Mouse (Mus musculus) stomach, embryonic 15.5 days (tissue): ENCODE data around the gene Atp1a1. TPM values are rescaled to one million over a fixed set of nuclear protein-coding genes. Genes with fewer than 3 reads are reported as not detected.

Experiments
- ATAC-seq: fragments of 200-750 bp; cut with Nextera tagmentation; 2 replicates; pipeline ENCODE4 v1.8.0; 2017; ENCODE audit warnings: low read depth, moderate number of reproducible peaks, moderate TSS enrichment; ENCODE audit not compliant: insufficient read depth, low FRiP score
- H3K27ac ChIP-seq: fragments of 300-500 bp; sonication (generic); 2 replicates; pipeline ENCODE4 v1.5.1; 2015; ENCODE audit warnings: mild to moderate bottlenecking, inconsistent platforms
- H3K27me3 ChIP-seq: fragments of 300-500 bp; sonication (generic); replicated peaks from 2 replicates; pipeline ENCODE4 v1.6.1; 2015; ENCODE audit warnings: inconsistent platforms
- H3K36me3 ChIP-seq: fragments of 300-500 bp; sonication (generic); 2 replicates; pipeline ENCODE4 v1.6.1; 2015; ENCODE audit warnings: inconsistent platforms
- H3K4me1 ChIP-seq: fragments of 300-500 bp; sonication (generic); 2 replicates; pipeline ENCODE4 v1.6.1; 2015; ENCODE audit warnings: inconsistent platforms
- H3K4me2 ChIP-seq: fragments of 300-500 bp; sonication (generic); 2 replicates; pipeline ENCODE4 v1.6.1; 2015; ENCODE audit warnings: mild to moderate bottlenecking, inconsistent platforms
- H3K4me3 ChIP-seq: fragments of 300-500 bp; sonication (generic); replicated peaks from 2 replicates; pipeline ENCODE4 v1.5.1; 2015; ENCODE audit warnings: inconsistent platforms
- H3K9ac ChIP-seq: fragments of 300-500 bp; sonication (generic); 2 replicates; pipeline ENCODE4 v1.6.1; 2015; ENCODE audit warnings: inconsistent platforms
- H3K9me3 ChIP-seq: fragments of 300-500 bp; sonication (generic); 2 replicates; pipeline ENCODE4 v1.6.1; 2016; ENCODE audit warnings: inconsistent platforms
- WGBS: fragments of 180-500 bp; shearing (Covaris S2); methylation state at CpG from one replicate; pipeline ENCODE4 v1.1.7; 2015; 5-methylcytosine and 5-hydroxymethylcytosine counted together
- polyA plus RNA-seq: library from polyadenylated mRNA; unstranded; fragments of >200 nt; fragmentation: Nextera tagmentation; extraction: Ambion mirVana; gene quantifications from 2 replicates; pipeline ENCODE4 v1.2.1, GENCODE M21; 2015

Atp1a1 gene
- polyA plus RNA-seq, 1 experiment from 2014 or later: 142 TPM

DNA sequence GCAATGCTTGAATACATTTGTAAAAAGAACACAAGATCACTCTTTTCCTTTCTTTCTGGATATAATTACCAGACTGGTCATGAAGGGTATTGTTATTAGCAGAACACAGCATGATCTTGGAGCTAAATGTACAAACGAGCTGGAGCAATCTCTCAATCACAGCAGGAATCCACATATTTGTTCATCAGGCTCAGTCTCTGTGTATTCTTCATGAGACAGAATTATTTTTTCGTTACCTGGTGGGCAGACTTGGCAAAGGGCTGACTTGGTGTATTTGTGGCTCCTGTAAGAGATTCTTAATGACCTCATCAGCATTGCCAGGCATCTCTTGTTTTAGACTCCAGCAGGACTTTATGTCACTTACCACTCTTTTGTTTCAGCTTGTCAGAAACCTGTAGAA is 31.6 kb upstream of the Atp1a1 start:
- Histone ChIP-seq H3K27me3 (no peaks in the 10 kb centered on the region), H3K4me3 (no peak overlapping the region), H3K36me3 (no peaks in the 10 kb centered on the region), H3K9ac (no peak overlapping the region), H3K4me1 (no peaks in the 10 kb centered on the region), H3K27ac (no peak overlapping the region), H3K4me2 (no peak overlapping the region), H3K9me3 (no peaks in the 10 kb centered on the region)
- 64% methylated on average over 2 of the region's 2 CpGs for WGBS
- ATAC-seq: no peak

DNA sequence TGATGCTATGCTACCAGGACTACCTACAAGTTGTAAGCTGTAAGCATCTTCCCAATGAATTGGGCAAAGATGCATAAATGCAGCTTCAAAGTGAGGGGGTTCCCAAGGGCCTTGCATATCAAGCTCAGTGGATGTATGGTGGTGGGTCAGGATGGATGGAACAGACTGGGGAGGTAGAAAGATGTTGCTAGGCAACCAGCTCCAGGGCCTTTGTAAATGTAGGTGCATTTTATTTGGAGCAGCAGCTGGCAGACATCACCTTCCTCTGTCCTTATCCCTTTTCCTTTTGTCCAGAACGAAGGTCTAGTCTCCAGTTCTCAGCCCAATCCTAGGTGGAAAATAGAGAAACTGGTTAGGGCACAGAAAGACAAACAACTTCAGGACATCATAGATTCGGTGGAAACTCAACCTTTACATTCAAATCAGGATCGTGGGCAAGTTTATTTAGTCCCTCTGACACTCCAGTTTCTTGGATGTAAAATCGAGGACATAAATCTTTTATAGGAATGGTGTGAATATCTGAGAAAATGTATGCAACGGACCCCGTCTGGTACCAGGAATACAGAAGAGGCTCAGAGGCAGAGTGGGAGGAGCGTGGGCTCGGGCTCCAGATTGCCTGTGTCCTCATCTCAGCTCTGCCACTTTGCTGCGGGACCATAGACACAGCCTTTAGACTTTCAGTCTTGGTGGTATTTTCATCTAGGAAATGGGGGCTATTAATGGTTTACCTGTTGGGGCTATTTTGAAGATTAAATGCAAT is 29.8 kb upstream of the Atp1a1 start:
- Histone ChIP-seq H3K27me3 (no peaks in the 10 kb centered on the region), H3K9ac (no peak overlapping the region), H3K4me3 (no peak overlapping the region), H3K4me1 (no peaks in the 10 kb centered on the region), H3K4me2 (no peak overlapping the region), H3K36me3 (no peaks in the 10 kb centered on the region), H3K9me3 (no peaks in the 10 kb centered on the region), H3K27ac (no peak overlapping the region)
- ATAC-seq: no peak
- 74% methylated on average over 9 of the region's 9 CpGs for WGBS

DNA sequence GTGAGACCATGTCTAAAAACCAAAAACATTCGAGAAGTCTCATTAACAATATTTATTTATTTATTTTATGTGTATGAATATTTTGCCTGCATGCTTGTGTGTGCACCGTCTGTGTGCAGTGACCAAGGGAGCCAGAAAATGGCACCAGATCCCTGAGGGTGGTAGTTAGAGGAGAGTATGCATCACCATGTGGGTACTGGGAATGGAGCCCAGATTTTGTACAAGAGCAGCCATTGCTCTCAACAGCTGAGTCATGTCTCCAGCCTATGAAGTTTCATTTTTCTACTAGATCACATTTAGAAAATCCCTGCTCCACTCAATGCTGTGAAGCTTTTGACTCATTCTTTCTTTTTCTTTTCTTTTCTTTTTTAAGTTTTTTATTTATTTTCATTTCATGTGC is 23.8 kb upstream of the Atp1a1 start:
- WGBS: 72% methylated on average over 2 of the region's 2 CpGs
- no peaks in the 10 kb centered on the region for H3K36me3 ChIP-seq
- H3K27me3 ChIP-seq: no peaks in the 10 kb centered on the region
- no peak overlapping the region for H3K4me3 ChIP-seq
- no peak overlapping the region for H3K27ac ChIP-seq
- no peak for ATAC-seq
- H3K4me1 ChIP-seq: no peaks in the 10 kb centered on the region
- H3K9me3 ChIP-seq: 0 out of 2 replicates have a peak, but pooled peaks cover 3% of the 10 kb centered on the region
- H3K4me2 ChIP-seq: no peak overlapping the region
- H3K9ac ChIP-seq: no peak overlapping the region

DNA sequence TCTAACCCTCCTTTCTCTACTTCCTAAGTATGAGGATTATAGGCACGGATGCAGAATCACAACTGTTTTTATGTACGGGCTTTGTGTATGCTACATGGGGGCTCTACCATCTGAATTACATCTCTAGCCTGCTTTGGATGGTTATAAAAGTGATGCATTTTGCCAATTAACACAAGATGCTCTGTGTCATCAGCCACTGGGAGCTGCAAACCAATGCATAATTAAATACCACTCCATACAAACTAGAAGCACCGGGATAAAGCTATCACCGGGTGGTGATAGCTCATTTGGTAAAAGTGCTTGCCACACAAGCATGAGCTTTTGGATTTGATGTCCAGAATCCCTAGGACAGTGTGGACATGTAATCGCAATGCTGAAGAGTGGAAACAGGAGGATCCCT is 19.8 kb upstream of the Atp1a1 start:
- Histone ChIP-seq H3K4me2 (no peak overlapping the region), H3K4me1 (no peaks in the 10 kb centered on the region), H3K27ac (no peak overlapping the region), H3K4me3 (no peak overlapping the region), H3K27me3 (no peaks in the 10 kb centered on the region), H3K9me3 (0 out of 2 replicates have a peak, but pooled peaks cover 3% of the 10 kb centered on the region), H3K36me3 (no peaks in the 10 kb centered on the region), H3K9ac (no peak overlapping the region)
- ATAC-seq: no peak
- 88% methylated on average over 5 of the region's 5 CpGs for WGBS

DNA sequence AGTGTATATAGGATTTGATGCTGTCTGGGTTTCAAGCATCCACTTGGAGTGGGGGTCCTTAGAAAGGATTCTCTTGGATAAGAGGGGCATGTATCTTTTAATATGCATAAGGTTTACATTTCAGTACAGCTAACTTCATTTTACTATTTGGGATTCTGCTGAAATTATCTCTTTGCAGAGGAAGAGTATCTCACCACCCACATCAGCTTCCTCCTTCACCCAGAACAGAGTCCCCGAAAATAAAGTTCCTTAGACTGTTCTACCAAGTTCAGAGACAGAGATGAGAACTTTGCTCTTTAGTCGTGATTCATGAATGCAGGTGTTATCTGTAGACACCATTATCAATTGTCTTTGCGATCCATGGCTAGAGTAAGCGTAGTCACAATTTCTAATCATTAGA is 14.5 kb upstream of the Atp1a1 start:
- Histone ChIP-seq H3K9ac (no peak overlapping the region), H3K9me3 (no peaks in the 10 kb centered on the region), H3K27ac (no peak overlapping the region), H3K4me1 (no peaks in the 10 kb centered on the region), H3K4me2 (no peak overlapping the region), H3K36me3 (no peaks in the 10 kb centered on the region), H3K4me3 (no peak overlapping the region), H3K27me3 (no peaks in the 10 kb centered on the region)
- ATAC-seq: no peak
- 87% methylated on average over 4 of the region's 4 CpGs for WGBS

DNA sequence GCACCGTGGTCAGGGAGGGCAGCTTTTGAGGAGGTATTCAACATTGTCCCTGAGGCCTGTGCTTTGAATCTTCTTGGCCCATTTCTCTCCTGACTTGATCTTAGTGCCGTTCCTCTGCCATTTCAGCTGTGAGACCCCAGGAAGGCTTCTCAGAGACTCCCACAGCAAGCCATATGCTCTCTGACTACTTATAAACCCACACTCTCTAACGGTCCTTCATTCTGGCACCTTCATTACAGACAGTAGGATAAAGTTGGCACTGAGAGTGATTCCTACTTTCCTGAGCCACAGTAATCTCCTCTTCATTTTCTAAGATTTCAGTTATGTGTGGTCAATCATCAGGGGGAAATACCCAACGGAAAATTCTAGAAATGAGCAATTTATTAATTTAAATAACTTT is 14.0 kb upstream of the Atp1a1 start:
- H3K27ac ChIP-seq: no peak overlapping the region
- H3K36me3 ChIP-seq: no peaks in the 10 kb centered on the region
- 84% methylated on average over 4 of the region's 4 CpGs for WGBS
- ATAC-seq: no peak
- H3K9me3 ChIP-seq: no peaks in the 10 kb centered on the region
- no peaks in the 10 kb centered on the region for H3K4me1 ChIP-seq
- H3K4me3 ChIP-seq: no peak overlapping the region
- H3K9ac ChIP-seq: no peak overlapping the region
- no peaks in the 10 kb centered on the region for H3K27me3 ChIP-seq
- H3K4me2 ChIP-seq: no peak overlapping the region

DNA sequence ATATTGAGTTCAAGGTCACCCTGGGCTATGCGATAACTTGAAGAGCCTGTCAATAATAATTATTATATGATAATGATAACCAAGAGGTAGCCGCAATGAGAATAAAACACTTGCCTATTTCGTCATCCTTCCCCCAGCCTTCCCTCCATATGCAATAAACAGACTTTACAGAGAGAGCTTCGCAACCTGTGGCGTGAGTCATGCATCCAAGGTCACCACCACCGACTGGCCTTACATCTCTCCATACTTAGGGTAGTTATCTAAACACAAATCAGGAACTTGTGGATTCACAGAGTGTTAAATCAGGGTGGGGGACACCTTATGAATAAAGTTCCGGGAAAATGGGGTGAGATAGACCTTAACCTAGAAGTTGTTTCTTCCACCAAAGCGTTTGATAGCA is 13.0 kb upstream of the Atp1a1 start:
- Histone ChIP-seq H3K4me1 (peaks cover under 1% of the 10 kb centered on the region; the same call in 1 of the 2 replicates), H3K36me3 (no peaks in the 10 kb centered on the region), H3K4me3 (no peak overlapping the region), H3K9ac (no peak overlapping the region), H3K27me3 (no peaks in the 10 kb centered on the region), H3K27ac (no peak overlapping the region), H3K4me2 (no peak overlapping the region), H3K9me3 (no peaks in the 10 kb centered on the region)
- WGBS: 76% methylated on average over 8 of the region's 8 CpGs
- ATAC-seq: no peak

DNA sequence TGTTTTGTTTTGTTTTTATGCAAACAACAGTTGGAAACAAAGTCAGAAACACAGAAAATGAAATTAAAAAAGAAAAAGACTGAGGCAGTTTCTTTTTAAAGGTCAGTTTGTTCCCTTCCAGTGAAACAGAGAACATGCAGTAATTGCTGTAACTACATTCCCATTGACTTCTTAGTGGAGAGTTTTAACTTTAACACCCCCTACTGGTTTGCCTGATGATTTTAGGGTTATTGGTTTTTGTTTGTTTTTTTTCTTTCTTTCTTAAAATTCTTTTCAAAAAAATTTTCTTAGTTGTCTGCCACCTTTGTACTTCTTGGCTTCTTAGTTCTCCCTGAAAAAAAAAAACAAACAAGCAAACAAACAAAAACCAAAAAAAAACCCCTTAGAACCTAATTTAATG is 12.5 kb upstream of the Atp1a1 start:
- Histone ChIP-seq H3K9ac (no peak overlapping the region), H3K9me3 (no peaks in the 10 kb centered on the region), H3K4me3 (no peak overlapping the region), H3K36me3 (no peaks in the 10 kb centered on the region), H3K27me3 (no peaks in the 10 kb centered on the region), H3K4me1 (peaks cover 5% of the 10 kb centered on the region), H3K27ac (no peak overlapping the region), H3K4me2 (no peak overlapping the region)
- ATAC-seq: no peak

DNA sequence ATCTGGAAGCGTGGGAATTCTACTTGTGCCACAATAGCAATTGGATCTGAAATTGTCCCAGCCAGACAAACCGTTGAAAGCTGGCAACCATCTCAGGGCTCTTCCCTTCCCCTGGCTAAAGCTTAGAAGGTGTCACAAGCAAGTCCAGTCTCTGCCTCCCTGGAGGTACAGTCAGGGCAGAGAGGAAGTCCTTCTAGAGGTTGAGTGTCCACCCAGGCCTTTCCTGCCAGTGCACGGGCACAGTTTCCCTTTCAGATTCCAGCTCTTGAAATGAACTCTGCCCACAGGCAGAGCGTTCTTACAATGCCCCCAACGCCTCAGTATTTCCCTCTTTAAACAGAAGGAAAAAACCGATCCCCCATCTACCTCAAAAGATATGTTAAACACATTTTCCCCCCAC is 11.4 kb upstream of the Atp1a1 start:
- Histone ChIP-seq H3K27me3 (no peaks in the 10 kb centered on the region), H3K4me1 (peaks cover 6% of the 10 kb centered on the region), H3K36me3 (no peaks in the 10 kb centered on the region), H3K4me2 (no peak overlapping the region), H3K27ac (no peak overlapping the region), H3K4me3 (no peak overlapping the region), H3K9ac (no peak overlapping the region), H3K9me3 (no peaks in the 10 kb centered on the region)
- 73% methylated on average over 6 of the region's 6 CpGs for WGBS
- no peak for ATAC-seq

DNA sequence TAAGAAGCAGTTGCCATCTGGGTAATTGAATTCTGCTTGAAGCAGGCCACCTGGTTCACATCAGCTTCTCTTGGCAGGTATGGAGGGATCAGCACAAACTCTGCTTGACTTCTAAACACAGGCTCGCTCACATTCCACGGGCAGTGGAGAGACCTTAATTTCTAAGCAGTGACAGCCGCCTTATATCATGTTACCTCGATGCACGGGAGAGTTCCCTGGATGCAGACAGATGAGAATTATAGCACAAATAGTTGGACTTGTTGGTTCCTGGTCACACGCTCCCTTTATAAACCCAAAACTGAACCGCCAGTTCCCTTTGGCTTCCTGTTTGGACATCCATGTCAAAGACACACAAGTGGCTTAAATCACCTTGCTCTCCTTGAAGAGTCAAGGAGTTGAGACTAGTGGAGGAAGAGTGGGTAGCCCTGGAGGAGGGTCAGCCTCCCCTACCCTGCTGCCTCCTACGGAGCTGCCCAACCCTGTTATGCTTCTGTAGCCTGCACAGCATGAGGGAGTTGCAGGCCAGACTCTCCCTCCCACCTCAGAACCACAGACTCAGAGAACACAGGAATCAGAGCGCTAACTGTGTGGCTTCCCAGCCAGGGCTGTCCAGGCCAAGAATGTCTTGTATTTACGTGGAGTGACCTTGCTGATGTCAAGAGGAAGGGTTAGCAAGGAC is 7.5 kb upstream of the Atp1a1 start:
- WGBS: 31% methylated on average over 10 of the region's 10 CpGs
- H3K27ac ChIP-seq: peak overlapping the region; percentile 4; the same call in 1 of the 2 replicates

DNA sequence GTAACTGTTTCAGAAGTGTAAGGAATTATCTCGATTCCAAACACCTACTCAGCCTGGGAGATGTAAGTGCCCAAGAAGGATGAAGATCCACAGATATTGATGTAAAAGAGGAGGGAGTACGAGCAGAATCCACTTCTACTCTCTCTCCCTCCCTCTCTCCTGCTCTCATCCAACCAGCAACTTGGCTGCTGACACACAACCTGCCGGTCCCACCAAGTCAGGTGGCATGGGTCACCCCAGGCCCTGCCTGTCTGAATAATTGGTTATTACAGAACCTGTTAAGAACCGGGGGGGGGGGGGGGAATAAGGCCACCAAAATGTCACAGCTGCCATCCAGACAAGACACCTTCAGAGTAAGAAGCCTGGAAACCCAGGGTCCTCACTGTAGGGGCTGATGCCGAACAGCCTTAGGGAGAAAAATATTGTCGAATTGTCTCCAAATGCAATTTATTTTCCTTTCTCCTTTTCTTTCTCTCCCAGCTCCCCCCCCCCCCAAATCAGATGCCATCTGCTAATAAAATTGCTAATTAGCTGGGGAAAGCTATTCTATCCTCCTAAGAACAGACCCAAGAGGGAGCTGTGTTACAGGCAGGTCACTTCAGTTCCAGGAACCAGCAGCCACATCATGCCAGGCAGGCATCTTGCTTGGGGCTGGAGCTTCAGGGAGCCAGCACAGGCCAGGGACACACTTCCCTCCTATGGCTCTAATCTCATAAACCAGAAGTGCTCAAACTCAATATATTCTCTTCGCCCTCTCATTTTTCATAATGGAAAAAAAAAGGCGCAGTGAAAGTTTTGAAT is 6.7 kb upstream of the Atp1a1 start:
- Histone ChIP-seq H3K27ac (no peak overlapping the region), H3K4me1 (peaks cover 6% of the 10 kb centered on the region), H3K4me2 (no peak overlapping the region), H3K36me3 (no peaks in the 10 kb centered on the region), H3K27me3 (no peaks in the 10 kb centered on the region), H3K9me3 (no peaks in the 10 kb centered on the region), H3K4me3 (no peak overlapping the region), H3K9ac (no peak overlapping the region)
- 57% methylated on average over 8 of the region's 8 CpGs for WGBS
- ATAC-seq: peak; percentile 31; the same call in 1 of the 2 replicates

More for the DNA sequence above, 7.5 kb upstream of the Atp1a1 start:
- Histone ChIP-seq H3K4me3 (no peak overlapping the region), H3K4me2 (no peak overlapping the region), H3K27me3 (no peaks in the 10 kb centered on the region), H3K9me3 (no peaks in the 10 kb centered on the region), H3K9ac (no peak overlapping the region), H3K36me3 (no peaks in the 10 kb centered on the region), H3K4me1 (peaks cover 6% of the 10 kb centered on the region)
- peak; percentile 35; the same call in 1 of the 2 replicates for ATAC-seq

DNA sequence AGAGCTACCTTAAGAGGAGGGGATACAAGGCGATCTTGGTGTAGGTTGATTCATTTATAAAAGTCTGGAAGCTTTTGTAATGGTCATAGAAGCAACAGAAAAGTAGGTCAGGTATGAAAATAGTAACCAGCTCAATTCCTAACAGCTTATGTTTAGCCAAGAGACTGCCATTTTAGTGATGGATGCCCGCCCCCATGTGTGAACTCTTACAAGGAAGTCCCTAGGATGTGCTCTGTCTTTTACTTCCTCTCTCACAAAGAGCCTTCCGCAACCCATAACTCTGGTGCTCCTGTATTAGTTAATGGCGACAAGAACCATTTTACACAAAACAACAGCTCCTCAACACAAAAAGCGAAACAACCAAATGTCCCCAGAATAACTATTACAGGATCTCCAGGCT is 4.8 kb upstream of the Atp1a1 start:
- no peak overlapping the region for H3K4me3 ChIP-seq
- no peak for ATAC-seq

More for the DNA sequence above, 4.8 kb upstream of the Atp1a1 start:
- H3K9ac ChIP-seq: no peak overlapping the region
- peaks cover 6% of the 10 kb centered on the region for H3K4me1 ChIP-seq
- no peak overlapping the region for H3K4me2 ChIP-seq
- H3K9me3 ChIP-seq: no peaks in the 10 kb centered on the region
- H3K36me3 ChIP-seq: no peaks in the 10 kb centered on the region
- no peaks in the 10 kb centered on the region for H3K27me3 ChIP-seq
- WGBS: 86% methylated on average over 5 of the region's 5 CpGs
- H3K27ac ChIP-seq: no peak overlapping the region
